Mouse (Mus musculus): ENCODE data around the gene Abi3.

GRCm38 (mm10) chr11:95786511-95786910 is 55.8 kb downstream of the Abi3 start:
- TF ChIP-seq CTCF (IDR thresholded peaks at IDR 0.05; ENCODE audit: low read depth) (no peak), EP300 (IDR thresholded peaks at IDR 0.05; ENCODE audit: low read depth) (no peak)

Data from liver, embryonic 14.5 days (tissue).